Mouse (Mus musculus): ENCODE measurements at regions not wholly inside any gene's neighbourhood (a gene's known extent, or its start where the extent isn't known, plus 50 kb on each side); places are given as distances from the start of the nearest gene placed in this dataset.

GRCm38 (mm10) chr9:78965226-78965950 is 350.0 kb downstream of the Cd109 start:
- DNase-seq (ENCODE audit: low spot score) (peak; percentile 2), ATAC-seq (no peak)
- Histone ChIP-seq H3K9me3 (ENCODE audit: low read length) (no peaks in the 10 kb centered on the region), H3K36me3 (ENCODE audit: insufficient read depth, low read length) (no peaks in the 10 kb centered on the region), H3K9ac (replicated peaks; ENCODE audit: low read length) (no peak overlapping the region), H3K27me3 (ENCODE audit: insufficient read depth, low read length) (no peaks in the 10 kb centered on the region), H3K27ac (no peak overlapping the region), H3K4me2 (ENCODE audit: low read depth, low read length) (no peak overlapping the region), H3K4me3 (ENCODE audit: low read length) (no peak overlapping the region), H3K4me1 (ENCODE audit: insufficient read depth, low read length) (no peaks in the 10 kb centered on the region)
- WGBS = 61% methylated on average over 14 of the region's 14 CpGs
- TF ChIP-seq CTCF (IDR thresholded peaks at IDR 0.05; ENCODE audit: low read depth) = no peak

- DNase-seq (ENCODE audit: low spot score) = no peak
- Histone ChIP-seq H3K9me3 (ENCODE audit: low read length) (no peaks in the 10 kb centered on the region), H3K36me3 (ENCODE audit: insufficient read depth, low read length) (no peaks in the 10 kb centered on the region), H3K27ac (no peak overlapping the region), H3K9ac (replicated peaks; ENCODE audit: low read length) (no peak overlapping the region), H3K27me3 (ENCODE audit: insufficient read depth, low read length) (no peaks in the 10 kb centered on the region), H3K4me3 (ENCODE audit: low read length) (no peak overlapping the region), H3K4me1 (ENCODE audit: insufficient read depth, low read length) (no peaks in the 10 kb centered on the region), H3K4me2 (ENCODE audit: low read depth, low read length) (no peak overlapping the region)
- WGBS = 83% methylated on average over 3 of the region's 3 CpGs
- TF ChIP-seq CTCF (IDR thresholded peaks at IDR 0.05; ENCODE audit: low read depth) = no peak
- no peak for ATAC-seq
Observed at GRCm38 (mm10) chr9:78971731-78972130, 356.4 kb downstream of the Cd109 start.

DNA sequence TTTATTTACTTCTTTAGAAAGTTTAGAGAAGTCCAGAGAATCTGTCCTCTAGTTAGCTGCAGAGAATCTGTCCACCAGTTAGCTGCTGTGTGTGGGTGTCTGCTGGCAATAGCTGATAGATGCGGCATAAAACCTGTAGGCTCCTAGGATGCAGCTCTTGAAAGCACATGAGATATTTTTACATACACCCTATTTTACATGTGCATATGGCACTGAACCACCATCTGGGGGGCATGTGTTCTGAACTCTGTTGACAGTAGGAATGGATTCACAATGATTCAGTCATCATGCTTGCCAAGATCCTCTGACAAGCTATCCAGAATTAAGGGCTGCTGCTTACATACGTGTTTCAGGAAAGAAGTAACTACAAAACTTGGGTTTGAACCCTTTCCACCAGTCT is 368.4 kb downstream of the Cd109 start:
- Histone ChIP-seq H3K9me3 (ENCODE audit: low read length) (no peaks in the 10 kb centered on the region), H3K27ac (no peak overlapping the region), H3K27me3 (ENCODE audit: insufficient read depth, low read length) (no peaks in the 10 kb centered on the region), H3K9ac (replicated peaks; ENCODE audit: low read length) (no peak overlapping the region), H3K4me1 (ENCODE audit: insufficient read depth, low read length) (no peaks in the 10 kb centered on the region), H3K4me2 (ENCODE audit: low read depth, low read length) (no peak overlapping the region), H3K36me3 (ENCODE audit: insufficient read depth, low read length) (no peaks in the 10 kb centered on the region), H3K4me3 (ENCODE audit: low read length) (no peak overlapping the region)
- WGBS = 81% methylated on average over 2 of the region's 2 CpGs
- TF ChIP-seq CTCF (IDR thresholded peaks at IDR 0.05; ENCODE audit: low read depth) = no peak
- ATAC-seq = no peak
- DNase-seq (ENCODE audit: low spot score) = no peak

DNA sequence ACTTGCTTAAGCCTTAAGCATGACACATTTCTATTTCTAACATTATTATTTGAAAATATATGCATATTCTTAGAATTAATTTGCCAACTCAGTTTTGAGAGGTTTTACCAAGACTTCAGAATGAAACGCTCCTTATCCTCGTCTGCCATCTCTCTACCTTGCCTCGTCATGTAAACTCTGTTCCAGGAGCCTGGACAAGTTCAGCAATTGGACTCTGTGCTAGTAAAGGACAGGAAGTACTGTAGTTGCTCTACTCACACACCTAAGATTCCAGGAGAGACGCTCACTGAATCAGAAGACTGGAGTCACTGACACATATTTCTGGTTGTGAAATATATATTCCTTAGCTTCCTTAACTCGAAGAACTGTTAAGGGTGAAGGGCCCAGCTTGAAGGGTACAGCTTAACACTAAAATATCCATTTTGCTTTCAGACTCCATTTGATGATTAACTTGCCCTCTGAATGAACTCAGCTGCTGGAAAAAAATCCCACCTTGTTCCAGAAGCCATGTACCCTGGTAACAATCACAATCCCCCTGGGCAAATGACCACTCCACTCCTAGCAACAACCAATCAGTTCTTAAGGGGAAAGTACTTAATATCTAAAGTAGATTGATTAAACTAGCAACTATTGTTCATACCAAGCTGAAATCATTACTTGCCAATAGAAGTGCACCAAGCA is 370.0 kb downstream of the Cd109 start:
- Histone ChIP-seq H3K36me3 (ENCODE audit: insufficient read depth, low read length) (no peaks in the 10 kb centered on the region), H3K27me3 (ENCODE audit: insufficient read depth, low read length) (no peaks in the 10 kb centered on the region), H3K4me3 (ENCODE audit: low read length) (no peak overlapping the region), H3K4me2 (ENCODE audit: low read depth, low read length) (no peak overlapping the region), H3K4me1 (ENCODE audit: insufficient read depth, low read length) (no peaks in the 10 kb centered on the region), H3K27ac (no peak overlapping the region), H3K9ac (replicated peaks; ENCODE audit: low read length) (no peak overlapping the region), H3K9me3 (ENCODE audit: low read length) (no peaks in the 10 kb centered on the region)
- ATAC-seq (no peak), DNase-seq (ENCODE audit: low spot score) (no peak)
- 87% methylated on average over 5 of the region's 5 CpGs for WGBS
- TF ChIP-seq CTCF (IDR thresholded peaks at IDR 0.05; ENCODE audit: low read depth) = no peak

- no peaks in the 10 kb centered on the region for H3K36me3 ChIP-seq (ENCODE audit: insufficient read depth, low read length)
- DNase-seq (ENCODE audit: low spot score) = no peak
- H3K27ac ChIP-seq = no peak overlapping the region
- H3K9me3 ChIP-seq (ENCODE audit: low read length) = no peaks in the 10 kb centered on the region
- no peak for TF ChIP-seq CTCF (IDR thresholded peaks at IDR 0.05; ENCODE audit: low read depth)
- H3K4me3 ChIP-seq (ENCODE audit: low read length) = no peak overlapping the region
- H3K4me1 ChIP-seq (ENCODE audit: insufficient read depth, low read length) = no peaks in the 10 kb centered on the region
- 76% methylated on average over 4 of the region's 4 CpGs for WGBS
- no peak for ATAC-seq
- no peak overlapping the region for H3K4me2 ChIP-seq (ENCODE audit: low read depth, low read length)
- H3K9ac ChIP-seq (replicated peaks; ENCODE audit: low read length) = no peak overlapping the region
- no peaks in the 10 kb centered on the region for H3K27me3 ChIP-seq (ENCODE audit: insufficient read depth, low read length)
Observed at GRCm38 (mm10) chr9:78991310-78991709, 376.0 kb downstream of the Cd109 start.

GRCm38 (mm10) chr9:79001081-79001480 is 385.7 kb downstream of the Cd109 start:
- no peak overlapping the region for H3K27ac ChIP-seq
- H3K9me3 ChIP-seq (ENCODE audit: low read length) = no peaks in the 10 kb centered on the region
- no peaks in the 10 kb centered on the region for H3K27me3 ChIP-seq (ENCODE audit: insufficient read depth, low read length)
- DNase-seq (ENCODE audit: low spot score) (no peak), ATAC-seq (no peak)
- no peaks in the 10 kb centered on the region for H3K36me3 ChIP-seq (ENCODE audit: insufficient read depth, low read length)
- H3K9ac ChIP-seq (replicated peaks; ENCODE audit: low read length) = no peak overlapping the region
- H3K4me1 ChIP-seq (ENCODE audit: insufficient read depth, low read length) = no peaks in the 10 kb centered on the region
- TF ChIP-seq CTCF (IDR thresholded peaks at IDR 0.05; ENCODE audit: low read depth) = no peak
- H3K4me3 ChIP-seq (ENCODE audit: low read length) = no peak overlapping the region
- H3K4me2 ChIP-seq (ENCODE audit: low read depth, low read length) = no peak overlapping the region

DNA sequence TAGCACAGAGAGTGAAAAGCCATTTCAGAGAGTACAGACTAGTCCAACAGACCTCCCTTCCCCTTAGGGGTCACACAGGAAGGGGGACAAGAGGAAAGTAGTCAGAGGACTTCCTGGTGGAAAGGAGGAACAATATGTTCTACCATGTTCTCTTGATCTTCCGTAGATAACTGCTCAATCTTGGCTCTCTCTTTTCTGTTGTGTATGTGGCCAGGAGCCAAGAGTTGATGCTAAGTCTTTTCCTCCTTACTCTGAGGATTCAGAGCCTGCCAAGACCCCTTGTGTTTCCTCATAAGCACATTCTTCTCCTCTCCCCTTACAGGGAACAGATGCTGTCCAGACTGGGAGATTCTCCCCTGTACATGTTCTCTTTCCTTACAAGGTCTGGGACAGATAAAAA is 386.6 kb downstream of the Cd109 start:
- no peaks in the 10 kb centered on the region for H3K9me3 ChIP-seq (ENCODE audit: low read length)
- 52% methylated on average over 1 of the region's 1 CpGs for WGBS
- H3K4me1 ChIP-seq (ENCODE audit: insufficient read depth, low read length) = no peaks in the 10 kb centered on the region
- H3K27ac ChIP-seq = no peak overlapping the region
- no peak overlapping the region for H3K9ac ChIP-seq (replicated peaks; ENCODE audit: low read length)
- no peak overlapping the region for H3K4me2 ChIP-seq (ENCODE audit: low read depth, low read length)
- no peak for ATAC-seq
- no peak overlapping the region for H3K4me3 ChIP-seq (ENCODE audit: low read length)
- TF ChIP-seq CTCF (IDR thresholded peaks at IDR 0.05; ENCODE audit: low read depth) = no peak
- no peaks in the 10 kb centered on the region for H3K36me3 ChIP-seq (ENCODE audit: insufficient read depth, low read length)
- H3K27me3 ChIP-seq (ENCODE audit: insufficient read depth, low read length) = no peaks in the 10 kb centered on the region
- peak; percentile 8 for DNase-seq (ENCODE audit: low spot score)
